Mouse (Mus musculus): ENCODE measurements around the gene Snap23.
"Not testable (repeated sequence)": the region's sequence is repeated elsewhere in the genome, so short reads cannot be mapped to it uniquely, and the experiment has no call there.

Snap23 gene

DNA sequence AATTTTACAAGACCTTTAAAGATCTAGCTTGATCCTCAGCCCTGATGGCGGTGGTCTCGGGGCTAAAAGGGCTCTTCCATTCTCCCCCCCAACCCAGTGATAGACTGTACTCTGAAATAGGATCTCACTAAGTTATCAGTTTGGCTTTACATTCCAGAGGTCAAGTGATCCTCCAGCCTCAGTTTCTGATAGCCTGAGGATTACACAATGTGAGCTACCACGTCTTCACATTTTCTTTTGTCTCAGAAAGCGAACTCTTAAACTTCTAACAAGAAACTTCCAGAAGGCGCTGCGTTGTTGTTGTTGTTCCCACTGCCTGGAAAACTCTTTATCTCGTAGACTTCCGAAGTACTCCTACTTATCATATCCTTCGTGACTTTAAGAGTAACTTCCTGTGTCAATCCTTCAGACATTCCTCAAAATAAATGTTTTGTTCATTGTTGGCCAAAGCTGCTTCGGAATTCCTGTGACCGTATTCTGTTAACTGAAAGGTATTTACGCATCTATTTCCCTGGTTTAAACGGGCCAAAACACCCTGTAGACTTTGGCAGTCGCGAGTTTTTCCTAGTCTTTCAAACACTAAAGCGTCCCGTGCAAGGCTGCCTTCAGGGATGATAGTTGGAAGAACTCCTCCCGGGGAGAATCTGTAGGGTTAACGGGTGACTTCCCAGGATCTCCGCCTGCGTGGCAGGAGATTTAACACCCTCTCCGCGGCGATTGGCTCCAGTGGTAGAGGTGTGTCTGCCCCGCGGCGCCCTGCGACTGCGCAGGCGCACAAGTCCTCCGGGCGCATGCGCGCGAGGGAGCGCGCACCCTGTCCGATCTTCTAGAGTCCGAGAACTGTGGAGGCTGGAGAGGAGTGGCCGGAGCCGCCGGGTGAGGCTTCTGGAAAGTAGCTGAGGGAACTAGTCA is at the start of gene Snap23:
Snap23 (plus strand) TSS at position 786 of the 912 bp plus-strand sequence.
- peak; percentile 93 to 97 for DNase-seq (ENCODE audit: low spot score in 2 of 2)

DNA sequence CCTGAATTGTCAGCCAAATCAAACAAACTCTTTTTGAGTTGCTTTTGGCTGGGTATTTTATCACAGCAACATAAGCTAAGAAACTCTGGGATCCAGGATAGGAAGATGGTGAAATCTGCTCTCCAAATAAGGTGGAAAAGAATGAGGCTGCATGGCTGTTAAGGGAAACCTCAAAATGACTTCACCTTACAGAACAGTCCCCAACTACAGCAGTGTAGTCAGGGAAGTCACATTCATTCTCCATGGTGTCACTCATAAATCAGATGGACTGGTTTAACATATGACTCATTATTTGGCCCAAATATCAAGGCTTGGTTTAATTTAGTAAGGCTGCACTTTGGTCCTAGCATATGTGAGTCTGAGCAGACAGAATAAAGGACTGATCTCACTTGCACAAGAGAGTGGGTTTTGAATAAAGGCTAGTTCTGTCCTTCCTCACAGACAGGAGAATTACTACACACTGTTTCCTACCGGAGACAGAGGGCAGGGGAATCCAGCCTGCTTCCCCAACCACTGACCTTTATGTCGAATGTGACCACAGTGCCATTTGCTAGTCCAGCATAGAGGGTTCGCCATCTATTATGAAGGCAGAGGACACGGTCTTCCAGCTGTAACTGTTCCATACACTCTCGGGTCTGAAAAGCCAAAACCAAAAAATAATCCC is 48.8 kb upstream of the Snap23 start:
- no peak for DNase-seq (ENCODE audit: low spot score in 2 of 2)

DNA sequence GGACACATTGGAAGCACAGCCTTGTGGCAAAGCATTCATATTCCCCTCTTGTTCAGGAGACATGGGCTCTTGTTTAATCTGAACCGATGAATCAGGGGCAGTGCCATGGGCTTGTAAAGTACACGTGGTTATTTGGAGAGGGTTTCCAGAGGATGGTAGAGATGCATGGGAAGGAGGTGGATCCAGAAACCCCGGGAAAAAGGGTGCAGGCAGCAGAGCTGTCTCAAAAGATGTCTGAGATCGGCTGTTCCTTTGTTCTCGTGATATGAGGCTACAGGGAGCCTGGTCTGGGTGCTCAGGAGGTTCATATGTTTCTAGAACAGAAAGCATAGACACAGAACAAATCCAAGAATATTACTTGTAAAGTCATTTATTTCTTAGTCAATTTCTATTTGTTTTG is 40.7 kb upstream of the Snap23 start:
- no peak for DNase-seq (ENCODE audit: low spot score in 2 of 2)

DNA sequence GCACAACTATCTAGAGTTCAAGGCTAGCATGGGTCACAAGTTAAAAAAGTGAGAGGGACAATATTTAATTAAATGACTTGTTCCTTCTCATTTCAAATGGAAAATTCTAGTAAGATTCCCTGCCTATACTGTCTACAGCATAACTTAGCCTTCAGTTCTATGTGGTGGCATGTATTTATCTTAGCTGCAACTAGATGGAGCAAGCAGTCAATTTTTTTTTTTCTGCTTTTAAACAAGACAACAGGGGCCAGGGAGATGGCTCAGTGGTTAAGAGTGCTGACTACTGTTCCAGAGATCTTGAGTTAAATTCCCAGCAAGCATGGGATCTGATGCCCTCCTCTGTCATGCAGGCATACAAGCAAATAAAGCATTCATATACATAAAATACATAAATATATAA is 37.9 kb upstream of the Snap23 start:
- DNase-seq (ENCODE audit: low spot score in 2 of 2): no peak

DNA sequence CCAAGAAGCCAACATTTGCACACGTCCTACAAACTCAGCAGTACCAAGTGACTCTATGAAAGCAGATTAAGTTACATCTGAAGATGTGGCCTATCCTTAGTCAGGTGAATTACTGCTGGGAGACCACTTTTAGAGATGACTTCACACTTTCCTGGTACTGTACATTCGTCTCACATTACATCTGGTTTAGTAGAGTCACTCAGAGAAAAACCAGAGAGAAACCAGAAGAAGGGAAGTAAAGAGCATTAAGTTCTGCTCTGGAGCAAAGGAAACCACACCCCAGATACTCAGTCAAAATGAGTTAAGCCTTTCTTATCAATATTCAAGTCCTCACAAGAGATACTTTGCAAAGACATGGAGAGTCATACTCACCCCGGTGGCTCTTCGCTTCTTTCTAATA is 36.2 kb upstream of the Snap23 start:
- DNase-seq (ENCODE audit: low spot score in 2 of 2): no peak

DNA sequence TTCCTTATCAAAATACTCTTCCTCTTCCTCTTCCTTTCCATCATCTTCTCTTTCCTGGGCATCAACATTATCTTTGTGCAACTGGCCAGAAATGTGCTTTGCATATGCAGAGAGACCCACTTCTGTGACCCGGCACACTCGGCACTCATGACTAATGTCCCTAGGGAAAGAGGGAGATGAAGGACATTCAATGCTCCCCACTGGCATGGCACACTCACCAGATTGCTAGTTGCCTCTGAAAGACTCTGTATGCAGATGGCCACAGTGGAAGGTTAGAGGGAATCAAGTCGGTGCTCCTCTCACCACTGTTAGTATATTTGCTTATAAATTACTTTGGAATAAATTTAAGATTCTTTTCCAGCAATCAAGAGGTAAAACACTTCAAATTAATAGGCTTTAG is 28.1 kb upstream of the Snap23 start:
- no peak for DNase-seq (ENCODE audit: low spot score in 2 of 2)

DNA sequence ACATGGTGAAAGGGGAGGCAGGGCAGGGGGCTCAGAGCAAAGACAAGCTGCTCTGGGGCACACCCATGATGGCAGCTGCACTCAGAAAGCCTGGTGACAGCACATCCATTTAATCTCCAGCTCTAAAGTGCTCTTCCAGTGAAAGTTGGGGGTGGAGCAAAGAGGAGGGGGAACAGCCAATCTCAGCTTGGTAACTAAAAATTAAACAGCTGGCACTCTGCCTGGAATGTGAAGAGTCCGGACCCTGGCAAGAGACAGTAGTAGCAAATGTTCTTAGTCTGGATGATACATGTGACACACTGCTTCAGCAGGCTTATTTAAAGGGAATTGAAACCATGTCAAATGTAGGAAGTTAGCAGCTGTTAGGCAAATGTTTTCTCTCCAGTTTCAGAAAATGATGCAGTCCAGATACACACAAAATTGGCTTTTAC is 27.7 kb upstream of the Snap23 start:
- DNase-seq (ENCODE audit: low spot score in 2 of 2): peak; percentile 56 to 64

DNA sequence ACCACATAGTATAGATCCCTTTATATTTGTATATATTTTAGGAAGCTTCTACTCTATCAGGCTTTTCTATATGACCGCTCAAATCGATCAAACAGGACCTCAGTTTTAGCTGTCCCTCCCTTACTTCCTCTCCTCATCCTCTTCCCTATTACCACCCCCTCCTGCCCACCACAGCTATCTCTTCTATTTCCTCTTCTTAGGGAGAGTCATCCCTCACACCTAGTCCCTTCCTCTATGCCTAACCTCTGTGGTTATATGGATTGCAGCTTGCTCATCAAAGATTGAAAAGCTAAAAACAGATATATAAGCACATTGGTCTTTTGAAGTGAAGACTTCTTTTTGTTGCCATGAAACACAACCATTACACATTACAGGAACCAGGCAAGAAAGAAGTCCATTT is 22.7 kb upstream of the Snap23 start:
- DNase-seq (ENCODE audit: low spot score in 2 of 2): no peak

DNA sequence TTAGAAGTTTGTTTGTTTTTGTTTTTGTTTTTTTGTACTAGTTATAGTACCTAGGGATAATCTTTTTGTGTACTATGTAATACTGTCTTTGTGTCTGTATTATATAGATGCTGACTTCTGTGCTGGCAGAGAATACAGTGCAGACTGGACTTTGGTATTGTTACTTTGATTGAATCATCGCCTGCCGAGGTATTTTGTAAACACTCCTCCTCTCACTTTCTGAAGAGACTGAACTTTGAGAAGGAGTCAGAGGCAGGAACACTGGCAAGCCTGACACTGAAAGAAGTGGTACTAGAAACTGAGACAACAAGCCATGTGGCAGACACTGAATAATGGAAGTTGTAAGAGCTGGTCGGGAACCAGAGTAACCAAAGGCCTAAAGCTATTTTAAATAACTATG is 10.6 kb upstream of the Snap23 start:
- DNase-seq (ENCODE audit: low spot score in 2 of 2): no peak

DNA sequence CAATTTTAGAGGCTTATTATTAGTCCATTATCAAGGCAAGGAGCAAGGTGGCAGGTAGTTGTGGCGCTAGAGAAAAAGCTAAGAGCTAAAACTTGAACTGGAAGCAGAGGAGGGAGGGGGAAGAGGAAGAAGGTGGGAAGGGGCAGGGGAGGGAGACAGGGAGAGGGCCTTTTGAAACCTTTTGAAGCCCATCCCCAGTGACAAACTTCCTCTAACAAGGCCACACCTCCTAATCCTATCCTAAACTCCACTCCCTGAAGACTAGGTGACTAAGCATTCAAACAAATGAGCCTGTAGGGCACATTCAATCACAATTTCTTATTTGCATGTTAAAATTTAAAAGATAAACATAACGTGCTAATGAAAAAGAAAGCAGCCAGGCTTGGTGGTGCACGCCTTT is 8.7 kb upstream of the Snap23 start:
- no peak for DNase-seq (ENCODE audit: low spot score in 2 of 2)

DNA sequence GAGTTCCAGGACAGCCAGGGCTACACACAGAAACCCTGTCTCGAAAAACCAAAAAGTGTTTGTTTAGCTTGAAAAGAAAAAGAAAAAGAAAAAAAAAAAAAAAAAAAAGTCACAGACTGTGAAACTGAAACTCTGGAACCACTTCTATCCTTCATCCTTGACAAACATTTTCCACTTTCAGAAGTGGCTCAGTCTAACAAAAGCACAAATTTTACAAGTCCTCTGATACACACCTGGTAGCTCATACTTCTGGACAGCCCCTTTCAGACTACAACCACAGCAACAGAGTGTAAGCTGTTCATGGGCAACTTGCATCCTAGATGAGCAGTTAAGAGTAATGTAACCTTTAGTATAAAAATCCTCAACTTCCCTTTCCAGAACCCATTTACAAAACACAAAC is 5.9 kb upstream of the Snap23 start:
- DNase-seq (ENCODE audit: low spot score in 2 of 2): no peak

DNA sequence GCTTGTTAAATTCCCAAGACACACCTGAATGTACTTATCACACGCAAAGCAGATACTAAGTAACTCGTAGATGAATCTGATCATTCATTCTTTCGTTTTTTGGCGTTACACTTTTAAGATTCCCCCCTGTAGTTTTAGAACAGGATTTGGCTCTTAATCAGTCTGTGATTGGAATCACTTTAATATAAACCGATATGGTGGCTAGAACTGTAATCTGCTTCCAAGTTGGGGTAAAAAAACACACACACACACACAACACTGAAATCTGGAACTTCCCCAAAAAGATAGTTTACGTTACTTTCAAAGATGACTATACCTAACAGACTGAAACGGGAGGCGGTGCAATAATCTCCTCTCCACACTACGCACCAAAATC is 4.6 kb upstream of the Snap23 start:
- DNase-seq (ENCODE audit: low spot score in 2 of 2): no peak

DNA sequence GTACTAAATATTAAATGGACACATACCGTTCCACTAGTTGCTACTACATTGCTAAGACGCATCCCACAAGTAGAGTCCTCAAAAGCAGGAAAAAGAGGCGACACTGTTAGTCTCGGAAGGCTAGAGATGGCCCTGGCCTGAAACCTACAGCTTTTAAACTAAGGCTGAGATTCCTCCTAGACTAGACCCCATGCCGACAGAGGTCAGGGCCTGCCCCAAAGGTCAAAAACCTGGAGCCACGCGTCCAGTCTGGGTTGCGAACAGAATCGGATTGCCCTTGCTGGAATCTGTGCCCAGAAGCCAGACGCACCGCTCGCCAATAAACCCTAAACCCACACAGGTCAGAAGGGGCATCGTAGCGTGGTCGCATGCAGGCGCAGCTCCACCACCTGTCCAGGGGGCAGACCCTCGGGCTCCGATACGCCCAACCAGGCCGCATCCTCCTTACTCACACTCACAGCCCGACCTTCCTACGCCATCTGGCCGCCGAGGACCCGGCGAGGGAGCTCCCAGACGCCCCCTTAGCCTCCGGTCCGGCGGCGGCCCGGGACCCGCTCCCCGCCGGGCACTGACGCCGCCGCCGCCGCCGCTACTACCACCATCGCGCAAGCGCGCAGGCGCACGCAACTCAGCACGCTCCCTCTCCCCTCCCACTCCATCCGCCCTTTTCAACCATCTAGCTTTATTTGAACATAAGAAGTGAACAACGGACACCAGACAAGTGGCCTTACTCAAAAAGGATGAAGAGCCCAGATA is 4.1 kb upstream of the Snap23 start, which contains the start of gene Zfp106:
Zfp106 (minus strand) TSS at position 609 of the 756 bp plus-strand sequence.
- peak; percentile 79 to 83 for DNase-seq (ENCODE audit: low spot score in 2 of 2)

DNA sequence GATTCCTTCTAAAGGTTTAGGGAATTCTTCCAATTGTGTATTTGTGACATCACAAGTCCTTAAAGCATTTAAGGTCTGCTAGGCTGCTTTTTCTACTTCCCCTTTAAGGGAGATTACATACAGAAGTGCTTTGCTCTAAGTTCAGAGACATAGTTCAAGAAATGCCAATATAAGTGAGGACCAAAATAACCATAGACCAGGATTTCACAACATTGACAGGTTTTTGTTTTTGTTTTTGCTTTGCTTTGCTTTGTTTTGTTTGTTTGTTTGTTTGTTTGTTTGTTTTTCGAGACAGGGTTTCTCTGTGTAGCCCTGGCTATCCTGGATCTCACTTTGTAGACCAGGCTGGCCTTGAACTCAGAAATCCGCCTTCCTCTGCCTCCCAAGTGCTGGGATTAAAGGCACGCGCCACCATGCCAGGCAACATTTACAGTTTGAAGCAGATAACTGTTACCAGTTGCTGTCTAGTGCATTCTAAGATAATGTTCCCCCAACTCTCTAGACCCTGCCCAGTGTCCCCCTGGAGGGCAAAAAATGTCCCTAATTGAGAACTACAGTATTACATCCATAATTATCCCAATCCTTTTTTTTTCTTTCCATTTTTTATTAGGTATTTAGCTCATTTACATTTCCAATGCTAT is 2.8 kb upstream of the Snap23 start:
- DNase-seq (ENCODE audit: low spot score in 2 of 2): not testable (repeated sequence)

DNA sequence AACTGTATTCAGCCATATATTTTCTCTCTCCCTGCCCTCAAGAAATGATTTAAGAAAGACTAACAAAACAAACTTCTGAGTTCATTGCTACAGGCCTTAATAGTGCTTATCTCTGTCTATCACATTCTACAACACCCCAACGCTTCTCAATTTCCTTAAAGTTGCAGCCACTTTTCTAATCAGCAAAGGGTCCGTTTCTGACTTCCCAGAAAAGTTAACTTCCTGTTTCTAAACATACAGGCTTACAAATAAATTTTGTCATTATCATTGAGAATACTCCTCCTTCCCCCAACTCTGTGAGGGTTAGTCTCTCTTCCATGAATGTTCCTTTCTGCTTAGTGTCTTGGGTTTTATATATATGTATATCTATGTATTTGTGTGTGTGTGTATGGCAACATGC is 2.1 kb upstream of the Snap23 start:
- no peak for DNase-seq (ENCODE audit: low spot score in 2 of 2)

DNA sequence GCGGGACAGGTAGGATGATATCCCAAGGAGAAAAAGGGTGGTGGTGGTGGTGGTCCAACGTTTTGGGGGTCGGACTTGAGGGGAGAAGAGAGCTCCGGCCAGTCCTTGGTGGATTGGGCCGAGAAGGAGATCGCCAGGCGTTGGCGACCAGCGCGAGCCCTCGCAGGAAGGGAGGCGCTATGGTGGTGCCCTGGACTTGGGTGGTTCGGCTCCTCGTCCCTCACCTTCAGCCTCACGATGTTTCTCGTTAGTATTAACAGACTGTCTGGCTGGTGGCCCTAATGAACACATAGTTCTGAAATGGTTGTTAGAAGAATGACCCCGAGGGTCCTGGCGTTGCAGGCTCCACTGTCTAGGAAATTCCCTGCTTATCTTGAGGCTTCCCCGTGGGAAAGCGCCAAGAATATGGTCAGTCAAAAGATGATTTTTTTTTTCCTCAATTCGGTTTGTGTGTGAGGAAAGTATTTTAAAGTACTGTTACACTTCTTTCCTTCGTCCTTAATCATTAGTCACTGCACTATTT is 388 bp downstream of the Snap23 start:
- DNase-seq (ENCODE audit: low spot score in 2 of 2): no peak

DNA sequence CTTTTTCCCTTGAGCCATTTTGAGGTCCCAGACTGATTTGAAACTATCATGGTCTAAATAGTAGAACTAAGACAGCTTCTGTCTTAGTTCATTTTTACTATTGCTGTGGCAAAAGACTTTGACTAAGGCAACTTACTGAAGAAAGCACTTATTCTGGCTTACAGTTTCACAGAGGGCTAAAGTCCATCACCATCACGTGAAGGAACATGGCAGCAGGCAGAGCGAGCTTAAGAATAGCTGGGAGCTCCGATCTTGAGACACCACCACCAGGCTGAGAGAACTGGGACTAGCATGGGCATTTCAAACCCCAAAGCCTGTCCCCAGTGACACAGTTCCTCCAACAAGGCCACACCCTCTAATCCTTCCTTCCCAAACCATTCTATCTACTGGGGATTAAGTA is 3.6 kb downstream of the Snap23 start:
- DNase-seq (ENCODE audit: low spot score in 2 of 2): no peak

DNA sequence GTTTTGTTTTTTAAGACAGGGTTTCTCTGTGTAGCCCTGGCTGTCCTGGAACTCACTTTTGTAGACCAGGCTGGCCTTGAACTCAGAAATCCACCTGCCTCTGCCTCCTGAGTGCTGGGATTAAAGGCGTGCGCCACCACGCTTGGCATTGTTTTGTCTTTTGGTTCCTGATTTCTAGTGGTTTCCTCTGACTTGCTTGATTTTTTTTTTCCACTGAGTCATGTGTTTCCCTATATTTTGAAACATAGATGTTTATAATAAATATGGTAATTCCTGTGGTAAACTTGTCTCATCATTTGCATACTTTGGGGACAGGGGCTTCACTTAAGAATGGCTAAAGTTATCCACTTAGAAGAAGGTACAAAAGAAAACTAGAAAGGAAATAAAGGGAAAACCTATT is 4.7 kb downstream of the Snap23 start:
- not testable (repeated sequence) for DNase-seq (ENCODE audit: low spot score in 2 of 2)

DNA sequence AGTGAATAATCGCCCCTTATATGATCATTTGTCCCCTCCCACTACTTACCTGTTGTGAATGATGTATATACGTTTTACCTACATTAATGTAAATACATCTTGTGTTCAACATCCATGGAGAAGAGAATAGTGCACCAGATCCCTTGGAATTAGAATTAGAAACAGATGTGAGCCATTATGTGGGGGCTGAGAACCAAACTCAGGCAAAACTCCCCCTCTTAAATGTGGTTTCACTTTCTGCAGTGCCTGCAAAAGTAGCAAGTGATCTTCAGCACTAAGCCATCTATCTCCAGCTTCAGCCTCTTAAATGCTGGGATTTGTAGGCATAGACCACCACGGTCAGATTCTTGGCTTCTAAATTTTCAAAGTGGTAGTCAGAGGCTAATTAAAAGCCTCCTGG is 7.7 kb downstream of the Snap23 start:
- no peak for DNase-seq (ENCODE audit: low spot score in 2 of 2)

DNA sequence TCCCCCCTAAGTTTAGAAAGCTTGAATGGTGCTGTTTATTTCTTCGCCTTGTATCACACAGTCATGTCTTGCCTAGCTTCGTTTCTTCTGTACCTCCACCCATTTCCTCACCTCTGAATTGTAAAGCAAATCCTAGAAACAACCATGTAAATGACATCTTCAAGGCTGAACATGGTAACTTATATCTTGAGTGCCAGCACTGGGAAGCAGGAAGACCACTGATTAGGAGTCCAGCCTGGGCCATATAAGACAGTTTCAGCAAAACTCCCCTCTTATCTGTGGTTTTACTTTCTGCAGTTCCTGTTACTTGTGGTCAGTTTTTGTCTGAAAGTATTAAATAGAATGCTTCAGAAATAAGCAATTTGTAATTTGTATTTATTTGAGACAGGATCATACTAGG is 8.5 kb downstream of the Snap23 start:
- no peak for DNase-seq (ENCODE audit: low spot score in 2 of 2)

DNA sequence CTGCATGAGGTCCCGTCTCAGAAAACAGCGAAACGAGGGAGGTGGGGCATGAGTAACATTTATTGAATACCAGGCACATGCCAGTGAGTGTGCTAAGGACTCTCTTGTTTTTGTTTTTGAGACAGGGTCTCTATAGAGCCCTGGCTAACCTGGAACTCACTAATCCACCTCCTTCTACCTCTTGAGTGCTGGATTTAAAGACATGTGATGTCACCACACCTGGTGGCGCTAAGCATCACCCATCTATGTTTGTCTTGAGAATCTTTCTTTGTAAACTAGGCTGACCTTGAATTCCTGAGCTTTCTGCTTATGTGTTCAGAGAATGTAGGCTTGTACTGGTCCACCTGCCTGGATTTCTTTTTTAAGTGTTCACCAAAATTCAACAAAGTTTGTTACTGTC is 10.3 kb downstream of the Snap23 start:
- DNase-seq (ENCODE audit: low spot score in 2 of 2): no peak

DNA sequence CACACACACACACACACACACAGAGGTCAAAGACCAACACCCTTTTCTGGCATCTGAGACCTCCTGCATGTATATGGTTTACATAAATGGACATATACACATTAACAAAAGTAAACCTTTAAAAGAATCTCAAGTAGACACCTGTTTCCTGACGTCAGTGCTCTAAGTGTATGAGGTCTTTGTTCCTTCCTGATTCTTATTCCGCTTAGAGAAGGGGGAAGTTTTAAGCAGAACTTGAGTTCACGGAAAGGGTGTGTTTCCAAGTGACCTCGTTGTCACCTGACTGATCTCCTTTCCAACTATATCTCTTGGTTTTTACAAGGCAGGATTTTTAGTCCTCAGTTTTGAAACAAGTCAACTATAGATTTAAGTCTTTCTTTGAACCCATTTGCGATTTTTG is 10.8 kb downstream of the Snap23 start:
- no peak for DNase-seq (ENCODE audit: low spot score in 2 of 2)

Measured in urinary bladder, postnatal 4 days (tissue).